Mouse (Mus musculus): ENCODE measurements at regions not wholly inside any gene's neighbourhood (a gene's known extent, or its start where the extent isn't known, plus 50 kb on each side); places are given as distances from the start of the nearest gene placed in this dataset.

- DNase-seq (ENCODE audit: low read depth, low spot score) = no peak
Observed at GRCm38 (mm10) chr15:63377258-63377657, 467.7 kb downstream of the Gsdmc2 start.

- DNase-seq (ENCODE audit: low read depth, low spot score) = no peak
Observed at GRCm38 (mm10) chr15:63371328-63372023, 473.5 kb downstream of the Gsdmc2 start.

- no peak for DNase-seq (ENCODE audit: low read depth, low spot score)
Observed at GRCm38 (mm10) chr15:63364473-63364872, 480.5 kb downstream of the Gsdmc2 start.

- DNase-seq (ENCODE audit: low read depth, low spot score) = no peak
Observed at GRCm38 (mm10) chr15:63360402-63360801, 484.6 kb downstream of the Gsdmc2 start.

GRCm38 (mm10) chr15:63341730-63342129 is 503.2 kb downstream of the Gsdmc2 start:
- DNase-seq (ENCODE audit: low read depth, low spot score) = no peak

GRCm38 (mm10) chr15:63340322-63341060 is 504.5 kb downstream of the Gsdmc2 start:
- DNase-seq (ENCODE audit: low read depth, low spot score) = peak; percentile 27

GRCm38 (mm10) chr15:63319666-63320065 is 525.3 kb downstream of the Gsdmc2 start:
- no peak for DNase-seq (ENCODE audit: low read depth, low spot score)

- DNase-seq (ENCODE audit: low read depth, low spot score) = no peak
Observed at GRCm38 (mm10) chr15:63310426-63310825, 534.6 kb downstream of the Gsdmc2 start.

- no peak for DNase-seq (ENCODE audit: low read depth, low spot score)
Observed at GRCm38 (mm10) chr15:63299311-63299710, 545.7 kb downstream of the Gsdmc2 start.

- no peak for DNase-seq (ENCODE audit: low read depth, low spot score)
Observed at GRCm38 (mm10) chr15:63288534-63288933, 556.4 kb downstream of the Gsdmc2 start.

- no peak for DNase-seq (ENCODE audit: low read depth, low spot score)
Observed at GRCm38 (mm10) chr15:63286026-63286425, 559.0 kb downstream of the Gsdmc2 start.

GRCm38 (mm10) chr15:63270381-63270780 is 574.6 kb downstream of the Gsdmc2 start:
- DNase-seq (ENCODE audit: low read depth, low spot score) = no peak

- DNase-seq (ENCODE audit: low read depth, low spot score) = no peak
Observed at GRCm38 (mm10) chr15:63265845-63266244, 579.1 kb downstream of the Gsdmc2 start.

- DNase-seq (ENCODE audit: low read depth, low spot score) = no peak
Observed at GRCm38 (mm10) chr15:63255736-63256135, 589.2 kb downstream of the Gsdmc2 start.

- no peak for DNase-seq (ENCODE audit: low read depth, low spot score)
Observed at GRCm38 (mm10) chr15:63252781-63253340, 592.1 kb downstream of the Gsdmc2 start.

- DNase-seq (ENCODE audit: low read depth, low spot score) = no peak
Observed at GRCm38 (mm10) chr15:63238601-63239000, 606.4 kb downstream of the Gsdmc2 start.

GRCm38 (mm10) chr15:63218393-63219060 is 626.5 kb downstream of the Gsdmc2 start:
- no peak for DNase-seq (ENCODE audit: low read depth, low spot score)

GRCm38 (mm10) chr15:63205150-63205549 is 639.8 kb downstream of the Gsdmc2 start:
- DNase-seq (ENCODE audit: low read depth, low spot score) = no peak

- no peak for DNase-seq (ENCODE audit: low read depth, low spot score)
Observed at GRCm38 (mm10) chr15:63195031-63195430, 649.9 kb downstream of the Gsdmc2 start.

GRCm38 (mm10) chr15:63194492-63194797 is 650.5 kb downstream of the Gsdmc2 start:
- no peak for DNase-seq (ENCODE audit: low read depth, low spot score)

GRCm38 (mm10) chr15:63193617-63194491 is 651.1 kb downstream of the Gsdmc2 start:
- peak; percentile 68 for DNase-seq (ENCODE audit: low read depth, low spot score)

All from ZHBTc4 (cell line).